Mouse (Mus musculus): Measurements from ENCODE around the gene Card9.

The Card9 gene

GRCm38 (mm10) chr2:26319109-26319508 is 41.6 kb downstream of the Card9 start:
- Histone ChIP-seq H3K4me3 (replicated peaks; ENCODE audit: low read length) (no peak overlapping the region), H3K9me3 (ENCODE audit: low read length) (no peaks in the 10 kb centered on the region), H3K36me3 (ENCODE audit: insufficient read depth, low read length) (no peaks in the 10 kb centered on the region), H3K4me1 (replicated peaks; ENCODE audit: low read depth, low read length) (peaks cover 32% of the 10 kb centered on the region), H3K27me3 (ENCODE audit: insufficient read depth, low read length) (peaks cover 33% of the 10 kb centered on the region)
- TF ChIP-seq POU5F1 (IDR thresholded peaks at IDR 0.05; ENCODE audit: borderline replicate concordance, low read length) (no peak), CTCF (conservative IDR thresholded peaks at IDR 0.05; ENCODE audit: low read length) (no peak), NANOG (IDR thresholded peaks at IDR 0.05; ENCODE audit: borderline replicate concordance, low read length) (no peak)

GRCm38 (mm10) chr2:26317991-26318672 is 42.6 kb downstream of the Card9 start:
- TF ChIP-seq CTCF (conservative IDR thresholded peaks at IDR 0.05; ENCODE audit: low read length) = no peak
- no peak for TF ChIP-seq POU5F1 (IDR thresholded peaks at IDR 0.05; ENCODE audit: borderline replicate concordance, low read length)
- H3K36me3 ChIP-seq (ENCODE audit: insufficient read depth, low read length) = no peaks in the 10 kb centered on the region
- peaks cover 31% of the 10 kb centered on the region for H3K4me1 ChIP-seq (replicated peaks; ENCODE audit: low read depth, low read length)
- no peaks in the 10 kb centered on the region for H3K9me3 ChIP-seq (ENCODE audit: low read length)
- no peak overlapping the region for H3K4me3 ChIP-seq (replicated peaks; ENCODE audit: low read length)
- peaks cover 33% of the 10 kb centered on the region for H3K27me3 ChIP-seq (ENCODE audit: insufficient read depth, low read length)

- TF ChIP-seq CTCF (conservative IDR thresholded peaks at IDR 0.05; ENCODE audit: low read length) = no peak
- TF ChIP-seq POU5F1 (IDR thresholded peaks at IDR 0.05; ENCODE audit: borderline replicate concordance, low read length) = no peak
- TF ChIP-seq NANOG (IDR thresholded peaks at IDR 0.05; ENCODE audit: borderline replicate concordance, low read length) = no peak
Observed at GRCm38 (mm10) chr2:26317371-26317770, 43.3 kb downstream of the Card9 start.

GRCm38 (mm10) chr2:26316576-26317246 is 44.0 kb downstream of the Card9 start:
- Histone ChIP-seq H3K36me3 (ENCODE audit: insufficient read depth, low read length) (no peaks in the 10 kb centered on the region), H3K9me3 (ENCODE audit: low read length) (no peaks in the 10 kb centered on the region), H3K27me3 (ENCODE audit: insufficient read depth, low read length) (peaks cover 33% of the 10 kb centered on the region), H3K4me1 (replicated peaks; ENCODE audit: low read depth, low read length) (peaks cover 31% of the 10 kb centered on the region), H3K4me3 (replicated peaks; ENCODE audit: low read length) (peak overlapping the region; percentile 86; the same call in 1 of the 2 replicates)
- TF ChIP-seq NANOG (IDR thresholded peaks at IDR 0.05; ENCODE audit: borderline replicate concordance, low read length) (no peak), CTCF (conservative IDR thresholded peaks at IDR 0.05; ENCODE audit: low read length) (no peak), POU5F1 (IDR thresholded peaks at IDR 0.05; ENCODE audit: borderline replicate concordance, low read length) (no peak)

More at GRCm38 (mm10) chr2:26317371-26317770, 43.3 kb downstream of the Card9 start:
- Histone ChIP-seq H3K27me3 (ENCODE audit: insufficient read depth, low read length) (peaks cover 33% of the 10 kb centered on the region), H3K4me3 (replicated peaks; ENCODE audit: low read length) (no peak overlapping the region), H3K36me3 (ENCODE audit: insufficient read depth, low read length) (no peaks in the 10 kb centered on the region), H3K9me3 (ENCODE audit: low read length) (no peaks in the 10 kb centered on the region), H3K4me1 (replicated peaks; ENCODE audit: low read depth, low read length) (peaks cover 31% of the 10 kb centered on the region)

- no peak for TF ChIP-seq POU5F1 (IDR thresholded peaks at IDR 0.05; ENCODE audit: borderline replicate concordance, low read length)
- TF ChIP-seq CTCF (conservative IDR thresholded peaks at IDR 0.05; ENCODE audit: low read length) = no peak
- no peak for TF ChIP-seq NANOG (IDR thresholded peaks at IDR 0.05; ENCODE audit: borderline replicate concordance, low read length)
- H3K9me3 ChIP-seq (ENCODE audit: low read length) = no peaks in the 10 kb centered on the region
- peaks cover 33% of the 10 kb centered on the region for H3K27me3 ChIP-seq (ENCODE audit: insufficient read depth, low read length)
- no peaks in the 10 kb centered on the region for H3K36me3 ChIP-seq (ENCODE audit: insufficient read depth, low read length)
- peaks cover 31% of the 10 kb centered on the region for H3K4me1 ChIP-seq (replicated peaks; ENCODE audit: low read depth, low read length)
- H3K4me3 ChIP-seq (replicated peaks; ENCODE audit: low read length) = peak overlapping the region; percentile 86
Observed at GRCm38 (mm10) chr2:26315925-26316311, 44.8 kb downstream of the Card9 start.

GRCm38 (mm10) chr2:26315072-26315924 is 45.4 kb downstream of the Card9 start, which contains the start of gene Gpsm1:
Gene Gpsm1, plus strand, starts transcription at chr2:26315515.
- Histone ChIP-seq H3K36me3 (ENCODE audit: insufficient read depth, low read length) (no peaks in the 10 kb centered on the region), H3K9me3 (ENCODE audit: low read length) (no peaks in the 10 kb centered on the region), H3K4me3 (replicated peaks; ENCODE audit: low read length) (peak within 1 kb of the TSS; percentile 86), H3K4me1 (replicated peaks; ENCODE audit: low read depth, low read length) (peaks cover 31% of the 10 kb centered on the region), H3K27me3 (ENCODE audit: insufficient read depth, low read length) (peaks cover 33% of the 10 kb centered on the region)
- TF ChIP-seq POU5F1 (IDR thresholded peaks at IDR 0.05; ENCODE audit: borderline replicate concordance, low read length) = no peak
- no peak for TF ChIP-seq NANOG (IDR thresholded peaks at IDR 0.05; ENCODE audit: borderline replicate concordance, low read length)
- no peak for TF ChIP-seq CTCF (conservative IDR thresholded peaks at IDR 0.05; ENCODE audit: low read length)

- H3K4me1 ChIP-seq (replicated peaks; ENCODE audit: low read depth, low read length) = peaks cover 33% of the 10 kb centered on the region
- peak overlapping the region; percentile 86; the same call in 1 of the 2 replicates for H3K4me3 ChIP-seq (replicated peaks; ENCODE audit: low read length)
- TF ChIP-seq POU5F1 (IDR thresholded peaks at IDR 0.05; ENCODE audit: borderline replicate concordance, low read length) = no peak
- H3K36me3 ChIP-seq (ENCODE audit: insufficient read depth, low read length) = no peaks in the 10 kb centered on the region
- no peaks in the 10 kb centered on the region for H3K9me3 ChIP-seq (ENCODE audit: low read length)
- H3K27me3 ChIP-seq (ENCODE audit: insufficient read depth, low read length) = peaks cover 33% of the 10 kb centered on the region
Observed at GRCm38 (mm10) chr2:26314281-26315071, 46.2 kb downstream of the Card9 start.

Data from E14TG2a.4 (cell line).